Mouse (Mus musculus) kidney, embryonic 16.5 days (tissue): Measurements from ENCODE around the gene Pradc1. TPM values are rescaled to one million over a fixed set of nuclear protein-coding genes. Genes with fewer than 3 reads are reported as not detected.

Experiments
- ATAC-seq: fragments of 200-750 bp; cut with Nextera tagmentation; 2 replicates; pipeline ENCODE4 v1.8.0; 2017; ENCODE audit warnings: moderate TSS enrichment; ENCODE audit not compliant: low FRiP score, low TSS enrichment
- H3K27ac ChIP-seq: fragments of 300-500 bp; sonication (generic); 2 replicates; pipeline ENCODE4 v1.5.1; 2014; ENCODE audit warnings: low read length
- H3K27me3 ChIP-seq: fragments of 300-500 bp; sonication (generic); 2 replicates; pipeline ENCODE4 v1.6.1; 2014; ENCODE audit warnings: low read length, control low read depth, mixed read lengths; ENCODE audit not compliant: insufficient read depth
- H3K36me3 ChIP-seq: fragments of 300-500 bp; sonication (generic); 2 replicates; pipeline ENCODE4 v1.6.1; 2014; ENCODE audit warnings: low read length, control low read depth, mixed read lengths; ENCODE audit not compliant: insufficient read depth
- H3K4me1 ChIP-seq: fragments of 300-500 bp; sonication (generic); 2 replicates; pipeline ENCODE4 v1.6.1; 2014; ENCODE audit warnings: low read length, control low read depth, mixed read lengths; ENCODE audit not compliant: insufficient read depth
- H3K4me2 ChIP-seq: fragments of 300-500 bp; sonication (generic); replicated peaks from 2 replicates; pipeline ENCODE4 v1.6.1; 2014; ENCODE audit warnings: low read depth, low read length
- H3K4me3 ChIP-seq: fragments of 300-500 bp; sonication (generic); 2 replicates; pipeline ENCODE4 v1.5.1; 2014; ENCODE audit warnings: mild to moderate bottlenecking, low read length
- H3K9ac ChIP-seq: fragments of 300-500 bp; sonication (generic); replicated peaks from 2 replicates; pipeline ENCODE4 v1.6.1; 2014; ENCODE audit warnings: low read length
- H3K9me3 ChIP-seq: fragments of 300-500 bp; sonication (generic); 2 replicates; pipeline ENCODE4 v1.6.1; 2016; ENCODE audit warnings: low read length, control low read depth
- WGBS: fragments of 180-500 bp; shearing (Covaris S2); extraction: QIAGEN DNeasy Blood & Tissue Kit; methylation state at CpG from one replicate; pipeline ENCODE4 v1.1.7; 2014; 5-methylcytosine and 5-hydroxymethylcytosine counted together
- polyA plus RNA-seq: library from polyadenylated mRNA; unstranded; fragments of >200 nt; fragmentation: Nextera tagmentation; extraction: Ambion mirVana; gene quantifications from 2 replicates; pipeline ENCODE4 v1.2.1, GENCODE M21; 2015

The Pradc1 gene
- 37.6 and 39.1 TPM in 2 replicates for polyA plus RNA-seq

DNA sequence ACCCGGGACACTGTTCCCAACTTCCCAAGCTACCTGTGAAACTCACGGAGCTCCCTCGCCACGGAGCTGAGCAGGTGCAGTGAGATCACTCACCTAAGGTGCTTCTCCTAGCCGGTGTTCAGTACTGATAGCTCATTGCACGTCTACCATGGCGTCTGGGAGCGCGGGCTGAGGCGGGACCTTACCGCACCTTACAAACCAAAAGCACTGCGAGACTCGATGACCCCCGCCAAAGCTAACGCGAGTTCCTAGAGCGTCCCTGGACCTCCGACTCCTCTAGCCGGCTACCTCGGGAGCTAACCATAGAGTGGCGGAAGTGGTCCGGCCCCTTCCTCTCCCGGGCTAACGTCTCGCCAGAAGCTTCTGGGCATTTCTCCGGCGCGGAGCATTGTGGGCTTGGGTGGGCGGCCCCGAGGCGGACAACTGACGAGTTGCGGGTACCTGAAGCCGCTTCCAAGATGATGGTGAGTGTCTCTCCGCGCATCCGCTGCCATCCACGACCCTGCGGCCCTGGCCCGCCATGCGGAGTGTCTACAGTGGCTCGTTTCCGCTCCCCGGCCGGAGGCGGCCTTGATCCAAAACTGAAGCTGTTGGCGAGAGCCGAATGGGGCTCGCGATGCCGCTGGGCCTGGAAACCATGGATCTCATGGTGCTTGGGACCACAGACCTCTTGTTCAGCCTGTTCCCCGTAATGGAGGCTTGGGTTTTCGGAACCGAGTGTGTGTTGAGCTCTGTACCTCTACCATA, at the start of gene Pradc1:
TSS of gene Pradc1 (minus strand) at position 307 of the 747 bp plus-strand sequence.
- H3K4me1 ChIP-seq, result peaks cover 28% of the 10 kb centered on the region
- H3K27me3 ChIP-seq, result no peaks in the 10 kb centered on the region
- peak within 1 kb of the TSS; percentile 78 for H3K4me3 ChIP-seq
- ATAC-seq, result peak; percentile 95
- H3K4me2 ChIP-seq, result peak within 1 kb of the TSS; percentile 97
- no peaks in the 10 kb centered on the region for H3K9me3 ChIP-seq
- peak within 1 kb of the TSS; percentile 85 for H3K27ac ChIP-seq
- peaks cover 9% of the 10 kb centered on the region; the same call in 1 of the 2 replicates for H3K36me3 ChIP-seq
- peak within 1 kb of the TSS; percentile 95 for H3K9ac ChIP-seq
- under 1% methylated on average over 54 of the region's 54 CpGs for WGBS

DNA sequence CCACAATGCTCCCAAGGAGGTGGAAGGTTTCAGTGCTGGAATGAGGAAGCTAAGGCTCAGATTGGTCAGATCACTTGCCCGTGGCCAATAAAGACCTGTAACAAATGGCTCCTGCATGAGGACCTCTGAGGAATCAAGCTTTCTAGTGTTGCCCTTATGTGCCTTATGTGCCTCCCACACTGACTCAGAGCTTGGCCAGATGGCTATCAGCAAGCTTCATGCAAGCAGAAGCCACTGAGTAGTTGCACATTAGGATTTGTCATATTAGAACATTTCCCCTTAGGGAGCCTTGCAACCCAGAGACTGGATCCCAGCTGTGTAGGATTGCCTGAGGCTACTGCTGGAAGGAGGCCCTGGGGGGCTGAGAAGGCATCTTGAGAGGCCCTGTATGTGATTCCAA, 48.6 kb upstream of the Pradc1 start:
- no peak overlapping the region for H3K4me2 ChIP-seq
- 42% methylated on average over 1 of the region's 1 CpGs for WGBS
- H3K9me3 ChIP-seq, result no peaks in the 10 kb centered on the region
- H3K9ac ChIP-seq, result no peak overlapping the region
- peaks cover 20% of the 10 kb centered on the region for H3K27me3 ChIP-seq
- H3K4me1 ChIP-seq, result peaks cover 14% of the 10 kb centered on the region
- ATAC-seq, result no peak
- H3K27ac ChIP-seq, result no peak overlapping the region
- no peak overlapping the region for H3K4me3 ChIP-seq
- no peaks in the 10 kb centered on the region for H3K36me3 ChIP-seq

DNA sequence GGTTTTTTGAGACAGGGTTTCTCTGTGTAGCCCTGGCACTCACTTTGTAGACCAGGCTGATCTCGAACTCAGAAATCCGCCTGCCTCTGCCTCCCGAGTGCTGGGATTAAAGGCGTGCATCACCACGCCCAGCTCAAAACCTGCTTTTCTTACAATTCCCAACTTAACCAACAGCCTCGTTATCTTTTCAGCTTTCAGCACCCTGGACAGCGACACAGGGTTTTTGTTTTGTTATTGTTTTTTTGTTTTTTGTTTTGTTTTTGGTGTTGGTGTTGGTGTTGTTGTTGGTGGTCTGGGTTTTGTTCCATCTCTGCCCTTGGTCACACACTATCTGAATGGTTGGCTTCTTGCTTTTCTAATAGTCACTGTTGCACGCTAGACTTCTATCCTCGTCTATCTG, 46.4 kb upstream of the Pradc1 start:
- ATAC-seq, result no peak
- WGBS, result 60% methylated on average over 9 of the region's 9 CpGs
- Histone ChIP-seq H3K27ac (no peak overlapping the region), H3K4me2 (no peak overlapping the region), H3K9me3 (no peaks in the 10 kb centered on the region), H3K36me3 (no peaks in the 10 kb centered on the region), H3K4me1 (peaks cover 13% of the 10 kb centered on the region), H3K27me3 (peaks cover 9% of the 10 kb centered on the region; the same call in 1 of the 2 replicates), H3K4me3 (no peak overlapping the region), H3K9ac (no peak overlapping the region)

DNA sequence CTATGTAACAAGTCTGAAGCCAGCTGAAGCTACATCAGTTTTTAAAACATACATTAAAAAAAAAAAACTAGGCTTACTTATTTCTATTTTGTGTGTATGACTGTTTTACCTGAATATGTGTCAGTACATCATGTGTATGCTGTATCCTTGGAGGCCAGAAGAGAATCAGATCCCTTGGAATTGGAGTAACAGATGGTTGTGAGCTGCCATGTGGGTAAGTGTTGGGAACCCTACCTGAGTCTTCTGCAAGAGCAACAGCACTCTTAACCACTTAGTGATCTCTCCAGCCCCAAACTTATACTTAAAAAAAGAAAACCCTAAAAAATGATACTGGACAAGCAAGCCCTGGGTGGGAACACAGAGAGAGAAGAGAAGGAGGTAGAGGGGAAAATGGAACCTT, 45.2 kb upstream of the Pradc1 start:
- Histone ChIP-seq H3K27ac (no peak overlapping the region), H3K4me2 (no peak overlapping the region), H3K36me3 (no peaks in the 10 kb centered on the region)

DNA sequence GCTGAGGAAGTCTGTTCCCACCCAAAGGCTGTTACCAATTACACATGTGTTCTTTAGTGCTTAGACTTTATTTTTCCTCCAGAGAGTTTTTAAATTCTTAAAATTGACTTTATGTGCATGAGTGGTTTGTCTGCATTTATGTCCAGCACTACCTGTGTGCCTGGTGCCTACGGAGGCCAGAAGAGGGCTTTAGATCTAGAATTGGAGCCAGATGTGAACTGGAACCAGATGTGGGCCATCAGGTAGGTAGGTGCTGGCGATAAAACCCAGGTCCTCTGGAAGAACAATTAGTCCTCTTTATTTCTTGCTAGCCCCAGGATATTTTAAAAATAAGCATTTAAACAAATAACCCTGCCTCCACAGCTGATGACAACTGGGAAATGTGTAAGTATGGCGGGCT, 39.8 kb upstream of the Pradc1 start:
- no peaks in the 10 kb centered on the region for H3K27me3 ChIP-seq
- H3K4me3 ChIP-seq, result no peak overlapping the region
- H3K4me1 ChIP-seq, result peaks cover 7% of the 10 kb centered on the region; the same call in 1 of the 2 replicates
- 86% methylated on average over 3 of the region's 3 CpGs for WGBS
- no peak overlapping the region for H3K27ac ChIP-seq
- H3K36me3 ChIP-seq, result no peaks in the 10 kb centered on the region
- H3K9me3 ChIP-seq, result no peaks in the 10 kb centered on the region
- no peak overlapping the region for H3K9ac ChIP-seq
- H3K4me2 ChIP-seq, result no peak overlapping the region
- no peak for ATAC-seq

More for the DNA sequence above, 45.2 kb upstream of the Pradc1 start:
- H3K27me3 ChIP-seq, result 0 out of 2 replicates have a peak, but pooled peaks cover 4% of the 10 kb centered on the region
- H3K9ac ChIP-seq, result no peak overlapping the region
- no peak for ATAC-seq
- H3K9me3 ChIP-seq, result no peaks in the 10 kb centered on the region
- peaks cover 2% of the 10 kb centered on the region for H3K4me1 ChIP-seq
- no peak overlapping the region for H3K4me3 ChIP-seq

DNA sequence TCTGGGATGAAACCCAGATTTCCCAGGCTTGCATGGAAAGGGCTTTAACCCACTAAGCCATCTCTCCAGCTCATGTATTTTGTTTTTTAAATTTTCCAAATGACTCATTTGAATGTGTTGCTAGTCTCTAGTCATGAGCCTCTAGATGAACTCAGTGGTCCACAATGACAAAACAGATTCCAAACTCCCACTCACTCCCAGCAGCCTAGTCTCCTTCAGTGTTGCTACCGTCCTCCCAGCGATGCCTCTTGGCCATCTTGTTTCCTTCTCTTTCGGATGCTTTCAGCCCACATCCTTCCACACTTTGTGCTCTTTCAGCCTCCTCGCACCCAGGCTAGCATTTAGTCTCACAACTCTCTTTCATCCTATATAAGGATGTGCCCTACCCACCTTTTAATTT, 38.5 kb upstream of the Pradc1 start:
- no peak overlapping the region for H3K27ac ChIP-seq
- no peaks in the 10 kb centered on the region for H3K9me3 ChIP-seq
- H3K9ac ChIP-seq, result no peak overlapping the region
- peaks cover 7% of the 10 kb centered on the region; the same call in 1 of the 2 replicates for H3K4me1 ChIP-seq
- H3K4me2 ChIP-seq, result no peak overlapping the region
- no peak for ATAC-seq
- WGBS, result 84% methylated on average over 4 of the region's 4 CpGs
- H3K36me3 ChIP-seq, result no peaks in the 10 kb centered on the region
- H3K27me3 ChIP-seq, result peaks cover 13% of the 10 kb centered on the region
- H3K4me3 ChIP-seq, result no peak overlapping the region

DNA sequence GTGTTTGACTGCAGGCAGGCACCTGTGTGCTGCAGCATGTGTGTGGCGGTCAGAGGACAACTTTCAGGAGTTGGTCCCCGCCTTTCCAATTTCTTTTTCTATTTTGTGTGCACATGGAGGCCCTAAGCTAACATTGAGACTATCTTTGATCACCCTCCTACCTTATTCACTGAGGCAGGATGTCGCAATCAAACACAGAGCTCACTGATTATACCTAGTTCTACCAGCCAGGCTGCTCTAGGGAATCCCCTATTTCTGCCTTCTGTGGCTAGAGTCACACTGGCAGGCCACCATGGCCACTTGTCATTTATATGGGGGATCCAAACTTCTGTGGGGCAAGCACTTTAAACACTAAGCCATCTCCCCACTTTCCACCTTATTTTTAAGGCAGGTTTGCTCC, 37.9 kb upstream of the Pradc1 start:
- Histone ChIP-seq H3K27me3 (peaks cover 18% of the 10 kb centered on the region), H3K4me1 (peaks cover 7% of the 10 kb centered on the region; the same call in 1 of the 2 replicates), H3K4me3 (no peak overlapping the region), H3K9me3 (no peaks in the 10 kb centered on the region), H3K36me3 (no peaks in the 10 kb centered on the region), H3K9ac (no peak overlapping the region), H3K4me2 (no peak overlapping the region), H3K27ac (no peak overlapping the region)
- 82% methylated on average over 3 of the region's 3 CpGs for WGBS
- ATAC-seq, result no peak

DNA sequence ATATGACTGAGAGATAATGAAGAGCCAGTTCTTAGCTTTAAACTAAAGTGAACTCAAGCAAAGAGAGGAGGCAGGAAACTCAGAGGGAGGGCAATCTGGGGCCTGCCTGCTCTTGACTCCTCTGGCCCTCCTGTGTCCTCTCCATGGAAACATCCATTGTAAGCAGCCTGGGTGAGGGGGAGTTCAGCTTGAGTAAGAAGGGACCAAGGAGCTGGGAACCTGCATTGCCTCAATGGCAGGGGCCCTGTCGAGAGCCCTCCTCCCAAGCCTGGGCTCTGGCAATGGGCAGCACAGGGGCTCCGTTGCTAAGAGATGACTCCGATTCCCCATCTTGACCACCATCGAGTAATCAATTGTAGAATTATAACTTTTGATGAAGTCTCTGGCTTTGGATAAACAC, 36.7 kb upstream of the Pradc1 start:
- no peak overlapping the region for H3K27ac ChIP-seq
- H3K27me3 ChIP-seq, result peaks cover 30% of the 10 kb centered on the region
- H3K9me3 ChIP-seq, result no peaks in the 10 kb centered on the region
- no peak overlapping the region for H3K4me3 ChIP-seq
- WGBS, result 71% methylated on average over 4 of the region's 4 CpGs
- peaks cover 16% of the 10 kb centered on the region; the same call in 1 of the 2 replicates for H3K4me1 ChIP-seq
- no peak overlapping the region for H3K9ac ChIP-seq
- no peak overlapping the region for H3K4me2 ChIP-seq
- no peak for ATAC-seq
- no peaks in the 10 kb centered on the region for H3K36me3 ChIP-seq

DNA sequence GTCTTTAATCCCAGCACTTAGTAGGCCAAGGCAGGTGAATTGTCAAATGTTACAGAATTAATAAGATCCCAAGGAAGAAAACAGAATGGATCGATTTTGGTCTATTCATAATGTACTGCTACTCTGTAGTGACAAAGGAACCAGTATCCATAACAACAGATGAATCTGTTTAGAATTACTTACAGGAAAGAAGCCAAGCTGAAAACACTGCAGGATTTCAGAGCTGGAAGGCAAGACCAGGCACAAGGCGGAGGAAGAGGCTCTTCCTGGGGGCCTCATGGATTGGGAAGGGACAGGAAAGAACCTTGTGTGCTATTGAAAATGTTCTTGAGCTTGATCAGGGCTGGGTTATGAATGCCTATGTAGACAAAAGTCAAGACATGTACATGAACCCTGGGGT, 34.0 kb upstream of the Pradc1 start:
- Histone ChIP-seq H3K9ac (no peak overlapping the region), H3K9me3 (no peaks in the 10 kb centered on the region), H3K4me1 (peaks cover 20% of the 10 kb centered on the region; the same call in 1 of the 2 replicates), H3K36me3 (no peaks in the 10 kb centered on the region), H3K4me3 (no peak overlapping the region), H3K27me3 (peaks cover 48% of the 10 kb centered on the region), H3K4me2 (no peak overlapping the region), H3K27ac (no peak overlapping the region)
- 85% methylated on average over 2 of the region's 2 CpGs for WGBS
- no peak for ATAC-seq
